Mouse (Mus musculus): Measurements from ENCODE around the gene Chst10. TPM values are rescaled to one million over a fixed set of nuclear protein-coding genes. Genes with fewer than 3 reads are reported as not detected.

The Chst10 gene
- 29.8 TPM for polyA plus RNA-seq (2017; shearing (Covaris generic))

GRCm38 (mm10) chr1:38897431-38898248 lies at the start of gene Chst10:
Gene Chst10, minus strand, starts transcription at chr1:38898161.

GRCm38 (mm10) chr1:38938849-38939248 lies 40.9 kb upstream of the Chst10 start, which contains the start of gene Nms:
Gene Nms, plus strand, starts transcription at chr1:38939149.

DNA sequence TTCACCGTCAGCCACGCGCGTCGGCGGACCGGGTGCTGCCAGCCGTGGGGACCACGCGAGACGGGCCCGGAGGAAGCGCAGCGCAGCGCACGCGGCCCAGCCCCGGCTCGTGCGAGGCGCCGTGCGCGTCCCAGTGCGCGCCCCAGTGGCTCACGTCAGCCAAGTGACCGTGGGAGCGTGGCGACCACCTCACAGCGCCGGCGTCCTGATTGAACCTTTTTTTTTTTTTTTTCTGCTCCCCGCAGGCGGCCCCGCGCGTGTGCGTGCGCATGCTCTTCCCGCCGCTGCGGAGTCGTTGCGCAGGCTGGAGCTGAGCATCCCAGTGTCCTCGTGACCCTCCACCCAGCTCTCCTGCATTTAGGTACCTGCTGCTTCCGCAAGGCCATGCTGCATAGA lies 61.5 kb downstream of the Chst10 start, which contains the start of gene Lonrf2:
Gene Lonrf2 (minus strand): TSS at position 235 of the 396 bp plus-strand sequence.

Other genes starting within 250 kb of the Chst10 start
- gene Aff3, start 233.2 kb downstream of the Chst10 start, polyA plus RNA-seq (2017; shearing (Covaris generic)): 8.2 TPM
- gene Lonrf2, start 61.5 kb downstream of the Chst10 start, polyA plus RNA-seq (2017; shearing (Covaris generic)): not detected
- gene Nms, start 41.0 kb upstream of the Chst10 start, polyA plus RNA-seq (2017; shearing (Covaris generic)): not detected
- 112 TPM for gene Pdcl3, start 87.4 kb upstream of the Chst10 start, polyA plus RNA-seq (2017; shearing (Covaris generic))

Measured in activated CD4-positive, CD25-positive, alpha-beta regulatory T cell, adult 9 weeks (primary cell).